Mouse (Mus musculus): Measurements from ENCODE around the gene Mrpl43. TPM values are rescaled to one million over a fixed set of nuclear protein-coding genes. Genes with fewer than 3 reads are reported as not detected.

The Mrpl43 gene
- 10 to 100 TPM; 54.3 to 60.8 TPM for polyA plus RNA-seq (2017; shearing (Covaris generic))

DNA sequence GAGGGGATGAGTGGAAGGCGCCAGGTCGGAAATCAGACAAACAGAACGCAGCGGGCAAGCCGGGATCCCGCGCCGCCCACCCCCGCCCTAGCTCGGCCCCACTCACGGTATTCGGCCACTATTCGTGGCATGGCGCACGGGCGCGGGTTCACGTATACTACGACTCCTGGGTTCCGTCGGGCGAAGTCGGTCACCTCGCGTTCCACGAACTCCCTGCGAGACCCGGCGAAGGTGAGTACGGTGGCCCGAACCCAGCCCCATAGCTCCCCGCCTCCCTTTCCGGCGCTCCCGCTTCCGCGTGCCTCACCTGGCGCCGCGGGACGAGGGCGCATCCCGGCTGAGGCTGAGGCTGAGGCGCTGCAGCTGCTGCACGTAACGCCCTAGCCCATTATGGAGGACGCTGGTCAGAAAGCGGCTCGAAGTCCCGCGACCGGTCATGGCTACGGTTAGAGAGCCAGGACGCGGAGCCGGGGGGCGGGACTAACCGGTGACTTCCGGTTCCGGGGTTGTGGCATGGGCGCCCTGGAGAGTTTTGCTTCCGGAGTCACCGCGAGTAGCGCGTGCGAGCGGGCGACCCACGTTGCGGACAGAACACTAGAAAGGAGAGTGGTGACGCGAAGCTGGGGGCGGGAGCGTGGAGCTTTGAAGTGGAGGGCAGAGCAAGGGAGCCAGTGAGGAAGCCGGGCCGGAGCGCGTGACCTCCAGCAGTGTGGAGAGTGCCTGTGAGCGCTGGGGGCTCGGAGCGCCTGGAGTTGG, at the start of gene Mrpl43:
Gene Mrpl43, minus strand, starts transcription at position 486 of the 756 bp plus-strand sequence.

GRCm38 (mm10) chr19:45047417-45047934, 41.2 kb upstream of the Mrpl43 start, which contains the start of gene Sfxn3:
Gene Sfxn3, plus strand, starts transcription at chr19:45047503.

GRCm38 (mm10) chr19:45045651-45046050, 39.4 kb upstream of the Mrpl43 start, which contains the start of gene Pdzd7:
Gene Pdzd7, minus strand, starts transcription at chr19:45045717.

DNA sequence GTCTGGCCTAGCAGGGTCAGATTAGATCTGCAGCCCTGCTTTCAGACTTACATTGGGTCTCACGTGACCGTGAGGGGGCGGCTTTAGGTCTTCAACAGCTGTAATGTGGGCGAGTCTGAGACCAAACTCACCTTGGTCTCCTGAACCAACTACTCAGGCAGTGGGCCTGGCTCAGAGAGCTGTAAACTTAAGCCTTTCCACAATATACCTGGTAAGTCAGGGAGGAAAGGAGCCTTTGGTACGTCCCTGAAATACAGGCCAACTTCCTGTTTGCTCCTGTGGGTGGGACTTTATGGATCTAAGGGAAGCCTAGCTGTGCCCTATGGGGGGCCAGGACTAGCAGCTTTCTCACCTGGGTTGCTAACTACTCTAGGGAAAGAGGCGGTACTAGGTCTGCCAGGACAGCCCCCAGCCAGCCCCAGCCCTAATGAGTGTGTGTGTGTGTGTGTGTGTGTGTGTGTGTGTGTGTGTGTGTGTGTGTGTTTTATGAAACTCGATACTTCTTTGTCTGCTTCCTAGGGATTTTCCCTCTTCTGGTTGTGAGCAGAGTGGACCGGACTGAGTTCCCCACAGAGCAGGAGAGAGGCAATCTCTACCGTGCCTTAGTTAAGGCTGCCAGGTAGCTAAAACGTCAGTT, 8.2 kb upstream of the Mrpl43 start, which contains the start of gene Lzts2:
Gene Lzts2, plus strand, starts transcription at position 80 of the 637 bp plus-strand sequence.

GRCm38 (mm10) chr19:45005444-45005843, 798 bp downstream of the Mrpl43 start, which contains the start of gene Twnk:
Gene Twnk, plus strand, starts transcription at chr19:45005663.

DNA sequence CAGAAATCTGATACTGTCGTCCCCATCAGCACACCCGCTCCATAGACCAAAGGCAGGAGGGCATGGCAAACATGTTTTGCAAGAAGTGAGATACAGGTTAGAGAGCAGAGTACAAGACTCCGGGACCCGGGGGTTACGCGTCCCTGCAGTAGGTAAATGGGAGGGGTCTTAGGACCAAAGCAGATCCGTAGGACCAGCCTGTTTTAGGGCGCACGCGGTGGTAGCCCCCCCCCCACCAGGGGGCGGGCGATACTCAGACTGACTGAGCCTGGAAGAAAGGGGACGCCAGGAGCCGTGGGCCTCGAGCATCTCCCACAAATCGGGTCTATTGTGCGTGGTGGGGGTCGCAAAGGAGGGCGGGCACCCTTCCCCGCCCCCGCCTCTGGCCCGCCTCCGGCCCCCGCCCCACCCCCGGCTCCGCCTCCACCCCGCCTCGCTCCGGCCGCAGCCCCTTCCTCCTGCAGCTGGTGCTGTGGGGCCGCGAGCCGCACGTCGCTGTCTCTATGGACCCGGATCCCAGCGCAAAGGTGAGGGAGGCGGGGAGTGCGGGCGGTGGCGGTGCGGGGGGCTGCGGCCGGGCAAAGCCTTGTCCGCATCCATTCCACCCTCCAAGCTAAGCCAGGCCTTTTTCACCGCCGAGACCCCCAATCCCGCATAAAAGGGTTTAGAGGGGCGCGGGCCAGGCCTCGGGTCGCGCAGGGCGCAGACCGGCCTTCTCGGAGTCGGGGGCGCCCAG, 17.2 kb downstream of the Mrpl43 start, which contains the start of gene Sema4g:
Gene Sema4g, plus strand, starts transcription at position 271 of the 736 bp plus-strand sequence.

Other genes with a start within 250 kb of the Mrpl43 start
- gene Slf2, start 75.3 kb downstream of the Mrpl43 start, polyA plus RNA-seq (2017; shearing (Covaris generic)), result 10 to 100 TPM; 35.8 to 41.4 TPM
- 1 to 10 TPM in 1 of 2 experiments, under 1 TPM in 1; 0.36 to 1.4 TPM for gene Sema4g, start 17.3 kb downstream of the Mrpl43 start, polyA plus RNA-seq (2017; shearing (Covaris generic))
- 10 to 100 TPM; 13.5 to 15.4 TPM for gene Twnk, start 779 bp downstream of the Mrpl43 start, polyA plus RNA-seq (2017; shearing (Covaris generic))
- 1 to 10 TPM; 6.6 to 7.6 TPM for gene Lzts2, start 8.0 kb upstream of the Mrpl43 start, polyA plus RNA-seq (2017; shearing (Covaris generic))
- under 1 TPM; 0.41 to 0.76 TPM for gene Pdzd7, start 39.3 kb upstream of the Mrpl43 start, polyA plus RNA-seq (2017; shearing (Covaris generic))
- gene Sfxn3, start 41.1 kb upstream of the Mrpl43 start, polyA plus RNA-seq (2017; shearing (Covaris generic)), result 10 to 100 TPM; 68.5 to 71.5 TPM
- 1 to 10 TPM in 1 of 2 experiments, under 1 TPM in 1; 0.37 to 1.6 TPM for gene Kazald1, start 68.8 kb upstream of the Mrpl43 start, polyA plus RNA-seq (2017; shearing (Covaris generic))
- gene Tlx1, start 144.2 kb upstream of the Mrpl43 start, polyA plus RNA-seq (2017; shearing (Covaris generic)), result not detected
- gene Lbx1, start 229.4 kb upstream of the Mrpl43 start, polyA plus RNA-seq (2017; shearing (Covaris generic)), result not detected